Mouse (Mus musculus) cerebellum, adult (tissue): ENCODE results near the gene Pgam5.
A peak's percentile ranks its signal among the peaks of the same experiment; 100 is the strongest.

ENCODE experiments used
- ATAC-seq: cut with Nextera tagmentation; 2 replicates; pipeline ENCODE4 v1.9.2; 2017; ENCODE audit warnings: mild to moderate bottlenecking, moderate library complexity, mixed read lengths; ENCODE audit not compliant: insufficient number of reproducible peaks, low FRiP score, low TSS enrichment

Pgam5 gene

DNA sequence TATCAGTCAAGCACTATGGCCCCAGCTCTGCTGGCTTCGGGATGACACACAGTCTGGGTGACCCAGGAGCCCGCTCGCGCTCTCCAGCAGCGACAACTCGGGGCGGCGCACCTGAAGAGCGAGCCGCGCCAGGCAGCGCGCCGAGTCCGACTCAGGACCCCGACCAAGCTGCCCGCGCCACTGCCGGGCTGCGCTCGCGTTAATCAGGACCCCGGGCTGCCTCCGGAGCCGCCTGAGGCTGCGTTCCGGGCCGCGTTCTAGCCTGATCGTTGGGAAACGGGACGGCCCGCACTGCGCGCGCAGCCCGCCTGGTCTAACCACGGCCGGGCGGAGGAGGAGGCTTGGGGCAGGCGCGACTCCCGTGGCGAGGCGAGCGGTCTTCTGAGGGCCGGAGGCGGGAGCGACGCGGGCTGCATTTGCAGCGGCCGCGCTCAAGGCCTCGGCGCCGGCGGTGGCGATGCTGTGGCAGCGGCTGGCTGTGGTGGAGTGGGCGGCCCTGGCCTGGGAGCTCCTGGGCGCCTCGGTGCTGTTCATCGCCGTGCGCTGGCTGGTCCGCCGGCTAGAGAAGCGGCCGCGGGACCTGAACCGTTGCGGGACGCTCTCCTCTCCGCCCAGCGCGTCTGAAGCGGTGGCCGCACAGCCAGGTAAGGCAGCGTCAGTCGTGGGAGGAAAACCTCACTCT is 38.8 kb downstream of the Pgam5 start, which contains the start of gene Ankle2:
Gene Ankle2 (plus strand): TSS at position 225 of the 682 bp plus-strand sequence.
- ATAC-seq = peak; percentile 88

DNA sequence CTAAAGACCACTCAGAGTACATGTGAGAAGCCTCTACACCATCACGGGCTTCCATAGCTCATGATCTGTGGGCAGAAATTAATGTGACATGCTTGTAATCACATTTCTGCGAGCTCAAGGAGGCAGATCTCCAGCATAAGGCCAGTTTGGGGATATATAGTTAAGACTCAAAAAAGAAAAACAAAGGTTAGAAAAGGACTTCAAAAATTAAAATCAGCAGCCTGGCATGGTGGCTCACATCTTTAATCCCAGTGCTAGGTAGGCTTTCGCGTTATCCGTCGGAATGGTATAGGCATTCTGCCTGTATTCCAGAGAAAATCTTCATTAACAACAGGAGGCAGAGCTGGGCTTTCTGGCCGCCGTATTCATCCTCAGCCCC is 39.3 kb downstream of the Pgam5 start:
- ATAC-seq = peak; percentile 23; the same call in 1 of the 2 replicates

DNA sequence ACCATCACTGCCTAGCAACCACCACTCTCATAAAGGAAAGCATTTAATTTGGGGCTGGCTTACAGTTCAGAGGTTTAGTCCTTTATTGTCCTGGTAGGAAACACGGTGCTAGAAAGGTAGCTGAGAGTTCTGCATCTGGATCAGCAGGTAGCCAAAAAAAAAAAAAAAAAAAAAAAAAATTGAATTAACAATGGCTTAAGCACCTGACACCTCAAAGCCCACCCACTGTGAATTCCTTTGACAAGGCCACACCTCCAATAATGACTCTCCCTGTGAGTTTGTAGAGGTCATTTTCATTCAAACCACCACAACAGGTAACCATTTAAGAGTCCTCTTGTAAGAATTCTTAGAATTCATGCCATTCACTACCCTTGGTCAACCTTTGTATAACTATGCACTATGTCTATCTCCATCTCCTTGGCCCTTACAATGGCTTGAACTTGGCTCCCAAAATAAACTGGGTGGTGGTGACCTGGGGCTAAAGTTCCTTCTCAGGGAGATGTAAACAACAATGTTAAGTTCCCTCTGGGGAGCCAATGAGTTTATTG is 42.3 kb downstream of the Pgam5 start:
- no peak for ATAC-seq

DNA sequence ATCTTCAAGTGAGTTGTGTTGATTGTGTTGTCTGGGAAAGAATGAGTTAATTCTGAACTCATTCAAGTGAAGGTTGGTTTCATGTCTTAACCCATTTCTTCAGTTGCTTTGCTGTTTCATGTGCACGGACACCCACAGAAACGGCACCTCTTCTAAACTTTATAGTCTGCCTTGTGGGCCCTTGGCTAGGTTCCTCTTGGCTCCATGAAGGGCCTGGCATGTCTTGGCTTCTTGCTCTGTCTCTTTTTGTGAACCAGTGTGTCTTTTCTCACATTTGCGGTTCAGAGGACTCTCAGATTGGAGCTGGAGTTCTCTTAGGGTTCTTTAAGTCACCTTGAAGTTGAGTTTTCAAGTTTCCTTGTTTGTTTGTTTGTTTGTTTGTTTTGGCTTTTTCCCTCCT is 44.7 kb downstream of the Pgam5 start:
- no peak for ATAC-seq

DNA sequence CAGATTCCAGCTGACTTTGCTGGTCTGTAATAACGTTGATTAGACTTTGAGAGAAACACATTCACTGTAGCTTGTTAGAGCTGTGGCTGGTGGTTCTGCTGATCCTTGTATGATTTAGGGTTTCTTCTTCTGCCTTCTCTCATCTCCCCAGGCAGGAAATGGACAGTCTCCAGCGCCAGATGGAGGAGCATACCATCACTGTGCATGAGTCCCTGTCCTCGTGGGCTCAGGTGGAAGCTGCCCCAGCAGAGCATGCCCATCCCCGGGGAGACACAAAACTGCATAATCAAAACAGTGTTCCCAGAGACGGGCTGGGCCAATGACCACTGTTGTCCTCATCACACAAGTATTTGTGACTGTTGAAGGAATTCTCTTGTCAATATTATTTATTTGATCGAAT is 47.0 kb downstream of the Pgam5 start:
- peak; percentile 93 for ATAC-seq

DNA sequence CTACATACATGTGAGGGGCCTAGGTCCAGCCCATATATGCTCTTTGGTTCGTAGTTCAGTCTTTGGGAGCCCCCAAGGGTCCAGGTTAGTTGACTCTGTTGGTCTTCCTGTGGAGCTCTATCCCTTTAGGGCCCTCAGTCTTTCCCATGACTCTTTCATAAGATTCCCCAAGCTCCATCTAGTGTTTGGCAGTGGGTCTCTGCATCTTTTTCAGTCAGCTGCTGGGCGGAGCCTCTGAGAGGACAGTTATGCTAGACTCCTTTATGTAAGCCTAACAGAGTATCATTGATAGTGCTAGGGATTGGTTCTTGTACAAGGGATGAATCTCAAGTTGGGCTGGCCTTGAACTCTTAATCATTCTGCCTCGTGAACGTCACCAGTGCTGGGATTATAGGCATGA is 49.4 kb downstream of the Pgam5 start:
- no peak for ATAC-seq

DNA sequence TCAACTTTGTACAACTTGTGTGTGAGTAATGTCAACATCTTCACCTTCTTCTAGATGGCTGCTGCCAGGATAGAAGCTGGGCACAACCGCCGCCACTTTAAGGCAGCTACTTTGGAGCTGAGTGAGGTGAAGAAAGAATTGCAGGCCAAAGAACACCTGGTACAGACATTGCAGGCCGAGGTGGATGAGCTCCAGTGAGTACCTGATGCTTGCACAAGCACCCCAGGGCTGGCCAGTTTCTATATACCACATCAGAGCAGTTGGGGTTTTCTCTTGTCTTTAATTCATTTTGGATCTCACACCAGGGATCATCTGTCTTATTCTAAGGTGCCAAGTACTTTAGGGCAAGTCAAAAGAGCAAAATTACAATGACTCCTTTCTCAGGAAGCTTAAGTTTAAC is 52.9 kb downstream of the Pgam5 start:
- ATAC-seq = no peak

DNA sequence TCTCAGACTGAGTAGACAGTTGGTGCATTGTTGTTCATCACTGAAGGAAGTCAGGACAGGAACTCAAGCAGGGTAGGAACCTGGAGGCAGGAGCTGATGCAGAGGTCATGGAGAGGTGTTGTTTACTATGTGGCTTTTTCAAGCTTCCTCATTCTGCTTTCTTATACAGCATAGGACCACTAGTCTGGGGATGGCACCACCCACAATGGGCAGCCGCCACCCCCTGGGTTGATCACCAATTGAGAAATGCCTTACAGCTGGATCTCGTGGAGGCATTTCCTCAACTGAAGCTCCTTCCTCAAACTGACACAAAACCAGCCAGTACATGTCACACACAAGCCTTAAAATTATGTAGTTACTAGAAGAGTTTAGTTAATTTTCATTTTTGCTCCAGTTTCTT is 58.4 kb downstream of the Pgam5 start:
- no peak for ATAC-seq
